Mouse (Mus musculus): ENCODE results near the gene Gm11444. TPM values are rescaled to one million over a fixed set of nuclear protein-coding genes. Genes with fewer than 3 reads are reported as not detected.

Gm11444 gene
- total RNA-seq, 2 experiments from 2014 or later: not detected

DNA sequence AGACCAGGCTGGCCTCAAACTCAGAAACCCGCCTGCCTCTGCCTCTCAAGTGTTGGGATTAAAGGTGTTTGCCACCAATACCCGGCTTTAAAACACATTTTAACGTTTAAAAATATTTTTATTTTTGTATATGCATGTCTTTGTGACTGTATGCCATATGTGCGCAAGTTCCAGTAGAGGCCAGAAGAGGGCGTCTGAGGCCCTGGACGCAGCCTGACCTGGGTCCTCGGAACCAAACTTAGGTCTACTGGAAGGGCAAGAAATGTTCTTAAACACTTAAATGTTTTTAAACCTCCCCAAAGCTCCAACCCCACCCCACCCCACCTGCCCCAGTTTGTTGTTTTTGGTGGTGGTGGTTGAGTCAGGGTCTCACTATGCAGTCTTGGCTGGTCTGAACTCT is 14.2 kb upstream of the Gm11444 start:
- no peak for DNase-seq (ENCODE audit: low spot score in 2 of 2)

DNA sequence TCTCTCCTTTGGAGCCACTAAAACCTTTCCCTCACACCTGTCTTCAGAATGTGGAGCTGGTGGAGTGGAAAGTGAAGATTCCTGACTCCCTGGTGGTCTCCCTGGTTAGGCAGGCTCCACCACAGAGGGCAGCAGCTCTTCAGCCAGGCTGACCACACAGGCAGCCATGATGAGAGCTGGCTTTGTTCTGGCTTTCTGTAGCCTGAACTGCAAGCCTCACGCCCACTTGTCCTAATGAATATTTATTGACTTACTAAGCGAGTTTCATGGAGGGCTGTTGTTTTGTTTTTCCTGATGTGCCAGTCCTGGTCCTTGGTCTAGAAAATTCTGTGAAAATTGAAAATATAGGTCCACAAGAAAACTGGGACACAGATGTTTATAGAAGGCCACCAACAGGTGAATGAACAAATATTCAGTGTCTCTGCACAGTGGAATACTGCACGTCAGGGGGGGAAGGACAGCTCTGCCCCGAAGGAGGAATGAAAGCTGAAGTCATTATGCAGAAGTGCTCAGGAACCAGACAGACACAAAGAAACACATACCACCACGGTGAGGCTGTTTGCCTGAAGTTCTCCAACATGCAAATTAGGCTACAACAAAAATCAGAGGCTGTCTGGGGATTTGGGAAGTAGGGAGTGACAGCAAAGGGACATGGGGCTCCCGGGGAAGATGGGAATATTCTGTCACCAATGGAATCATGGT is 8.0 kb upstream of the Gm11444 start:
- DNase-seq (ENCODE audit: low spot score in 2 of 2): no peak

DNA sequence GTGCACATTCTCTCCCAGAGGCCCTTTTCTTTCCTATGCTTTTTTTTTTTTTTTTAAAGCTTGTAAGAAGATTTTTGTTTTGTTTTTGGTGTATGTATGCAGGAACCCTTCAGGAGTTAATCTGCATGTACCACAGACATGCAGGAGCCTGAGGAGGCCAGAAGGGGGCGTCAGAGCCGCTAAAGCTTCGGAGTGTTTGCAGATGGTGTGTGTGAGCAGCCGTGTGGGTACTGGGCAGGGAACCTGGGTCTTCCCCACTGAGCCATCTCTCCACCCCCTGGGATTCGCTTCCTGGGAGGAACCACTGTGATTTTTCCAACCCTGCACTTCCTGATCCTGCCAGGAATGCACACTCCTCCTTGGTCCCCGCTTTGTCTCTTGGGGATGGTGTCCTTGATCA is 625 bp upstream of the Gm11444 start:
- no peak for DNase-seq (ENCODE audit: low spot score in 2 of 2)

DNA sequence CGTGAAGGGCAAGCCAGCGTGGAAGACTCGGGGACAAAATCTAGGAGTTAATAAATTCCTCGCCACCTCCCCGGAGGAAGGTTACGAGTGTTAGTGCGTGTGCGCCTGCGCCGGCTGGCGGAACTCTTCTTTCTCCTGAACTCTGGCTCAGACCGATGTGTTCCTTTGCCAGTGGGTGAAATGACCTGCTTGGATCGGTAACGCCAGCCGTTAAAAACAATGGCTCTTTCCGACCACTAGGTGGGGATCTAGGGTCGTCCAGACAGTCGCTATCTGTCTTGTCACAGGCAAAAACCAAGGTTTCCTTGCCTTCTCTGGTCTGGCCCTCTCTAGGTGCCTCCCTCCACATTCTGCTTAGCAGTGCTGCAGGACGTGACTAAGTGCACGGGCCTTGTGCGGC is 1.1 kb downstream of the Gm11444 start:
- DNase-seq (ENCODE audit: low spot score in 2 of 2): peak; percentile 69 to 80

DNA sequence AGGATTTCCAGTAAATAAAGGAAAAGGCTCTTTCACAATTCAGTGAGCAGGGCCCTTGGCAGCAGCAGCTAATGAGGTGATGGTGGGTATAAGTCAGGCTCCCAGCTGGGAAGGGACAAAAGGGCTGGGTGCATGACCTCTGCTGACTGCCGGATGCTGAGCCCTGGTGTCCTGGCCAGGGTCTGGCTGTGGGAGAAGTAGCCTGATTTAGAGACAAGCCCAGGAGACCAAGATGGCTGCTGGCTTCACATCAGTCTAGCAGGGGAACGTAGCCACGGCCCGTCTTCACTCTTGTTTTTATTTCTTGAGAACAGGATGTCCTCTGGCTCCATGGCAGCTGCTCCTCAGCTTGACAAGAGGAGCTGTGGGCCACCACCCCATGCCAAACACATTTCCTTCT is 3.6 kb downstream of the Gm11444 start:
- no peak for DNase-seq (ENCODE audit: low spot score in 2 of 2)

DNA sequence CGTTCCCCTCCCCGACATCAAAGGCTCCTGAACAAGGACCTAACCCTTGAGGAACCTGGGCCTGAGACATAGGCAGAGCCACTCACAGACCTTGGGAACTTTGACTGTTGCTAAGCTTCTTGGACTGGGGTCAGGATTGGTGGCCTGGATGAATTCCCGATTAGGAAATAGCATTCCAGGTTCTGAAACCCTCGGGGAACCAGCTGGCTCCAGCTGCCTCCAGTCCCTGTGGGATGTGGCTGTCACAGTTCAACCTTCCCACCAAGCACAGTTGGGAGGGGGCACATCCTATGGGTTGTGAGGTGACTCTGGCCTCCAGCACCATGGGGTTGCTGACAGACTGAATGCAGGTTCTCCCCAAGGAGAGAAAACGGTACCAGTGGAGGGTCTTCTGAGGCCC is 4.2 kb downstream of the Gm11444 start:
- DNase-seq (ENCODE audit: low spot score in 2 of 2): no peak

DNA sequence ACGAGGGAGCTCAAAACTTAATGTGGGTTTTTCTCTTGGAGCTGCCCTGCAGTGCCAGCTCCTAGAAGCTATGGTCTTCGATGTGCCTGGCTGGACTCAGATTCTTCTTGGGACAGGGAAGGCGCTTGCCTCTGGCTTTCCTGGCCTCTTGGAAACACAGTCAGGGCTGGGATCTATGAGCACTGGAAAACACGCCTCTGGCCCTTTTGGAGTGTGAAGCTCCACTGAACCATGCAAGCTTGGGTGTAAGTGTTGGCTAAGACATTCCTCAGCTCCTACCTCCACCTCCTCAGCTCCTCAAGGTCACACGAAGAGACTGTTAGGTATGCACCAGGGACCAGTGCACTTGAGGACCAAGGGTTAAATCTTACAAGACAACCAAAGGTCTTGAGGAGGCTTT is 5.2 kb downstream of the Gm11444 start:
- no peak for DNase-seq (ENCODE audit: low spot score in 2 of 2)

DNA sequence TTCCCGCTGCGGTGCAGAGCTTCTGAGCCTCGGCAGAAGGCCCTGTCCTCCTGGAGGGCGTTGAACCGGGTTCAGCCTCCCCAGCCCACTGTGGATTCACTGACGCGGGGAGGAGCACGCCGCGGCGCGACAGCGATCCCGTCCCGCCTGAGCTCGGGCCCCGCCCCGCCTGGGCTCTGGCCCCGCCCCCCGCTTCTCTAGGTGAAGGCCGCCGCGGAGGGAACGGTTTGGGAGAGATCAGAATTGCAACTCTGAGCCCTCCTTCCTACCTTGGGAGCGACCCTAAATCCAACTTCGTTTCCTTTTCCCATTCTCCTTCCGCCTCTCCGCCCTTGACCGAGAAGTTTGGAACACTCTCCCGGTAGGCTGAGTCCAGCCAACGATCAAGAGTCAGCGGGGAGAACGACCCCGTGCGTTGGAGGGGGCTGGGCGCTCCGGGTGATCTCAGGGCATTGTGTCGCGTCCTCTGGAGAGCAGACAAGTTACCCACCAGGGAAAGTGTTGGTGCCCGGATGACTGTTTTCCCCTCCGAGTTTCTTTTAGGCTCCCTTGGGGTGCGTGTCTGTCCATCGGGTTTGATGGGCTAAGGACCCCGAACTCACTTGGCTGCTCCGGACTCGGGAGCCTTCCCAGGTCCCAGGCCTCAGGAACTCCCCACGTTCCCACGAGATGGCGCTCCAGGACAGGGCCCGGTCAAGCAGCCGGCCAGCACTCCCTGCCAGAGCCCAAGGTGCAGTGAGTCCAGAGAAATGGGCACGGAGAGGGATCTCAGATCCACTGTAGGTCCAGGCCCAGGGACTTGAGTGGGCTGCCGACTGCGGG is 5.8 kb downstream of the Gm11444 start:
- peak; percentile 70 to 78 for DNase-seq (ENCODE audit: low spot score in 2 of 2)

DNA sequence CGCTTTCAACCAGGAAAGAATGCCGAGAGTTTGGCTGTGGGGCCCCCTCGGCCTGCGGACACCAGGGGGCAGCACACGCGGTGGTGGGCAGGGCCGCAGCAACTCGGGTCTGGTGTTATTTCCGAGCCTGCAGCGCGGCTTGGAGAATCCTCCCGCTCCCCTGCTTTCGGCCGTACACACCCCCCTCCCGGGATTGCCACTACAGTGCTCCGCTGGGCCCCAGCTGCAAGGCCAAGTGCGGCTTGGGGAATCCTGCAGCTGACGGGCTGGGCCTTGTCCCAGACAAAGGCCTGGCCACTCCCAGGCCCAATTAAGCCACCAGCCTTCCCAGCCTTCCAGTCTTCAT is 6.8 kb downstream of the Gm11444 start:
- DNase-seq (ENCODE audit: low spot score in 2 of 2): no peak

DNA sequence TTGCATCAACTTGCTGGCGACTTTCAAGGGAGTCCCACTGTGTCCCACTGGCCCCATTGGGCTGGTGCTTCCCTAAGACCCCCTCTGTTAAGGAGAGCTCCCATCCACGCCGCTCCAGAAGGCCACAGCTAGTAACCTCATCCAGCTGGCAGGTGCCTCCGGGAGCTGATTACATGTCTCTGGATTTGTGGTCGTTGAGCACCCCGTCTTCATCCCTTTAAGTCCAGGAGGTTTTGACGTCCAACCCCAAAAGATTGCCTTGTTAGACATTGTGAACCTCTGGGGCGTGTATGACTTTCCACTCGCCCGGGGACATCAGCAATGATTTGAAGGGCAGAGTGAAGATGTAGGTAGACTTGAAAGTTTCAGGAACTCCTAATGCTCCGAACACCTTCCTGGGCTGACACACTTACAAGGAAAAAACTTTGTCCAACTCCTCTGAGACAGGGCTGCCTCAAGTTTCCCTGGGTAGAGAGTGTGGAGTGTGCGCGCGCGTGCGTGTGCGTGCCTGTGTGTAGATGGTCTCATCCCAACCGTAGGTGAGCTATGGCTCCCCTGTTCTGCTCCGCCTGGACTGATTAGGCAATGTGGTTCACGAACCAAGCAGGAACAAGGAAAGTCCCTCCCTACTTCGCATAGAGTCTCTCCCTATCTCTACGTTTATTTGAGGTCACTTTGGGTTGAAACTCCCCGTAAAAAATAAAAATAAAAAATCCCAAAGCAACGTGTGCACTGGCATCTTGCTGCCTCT is 7.4 kb downstream of the Gm11444 start:
- no peak for DNase-seq (ENCODE audit: low spot score in 2 of 2)

DNA sequence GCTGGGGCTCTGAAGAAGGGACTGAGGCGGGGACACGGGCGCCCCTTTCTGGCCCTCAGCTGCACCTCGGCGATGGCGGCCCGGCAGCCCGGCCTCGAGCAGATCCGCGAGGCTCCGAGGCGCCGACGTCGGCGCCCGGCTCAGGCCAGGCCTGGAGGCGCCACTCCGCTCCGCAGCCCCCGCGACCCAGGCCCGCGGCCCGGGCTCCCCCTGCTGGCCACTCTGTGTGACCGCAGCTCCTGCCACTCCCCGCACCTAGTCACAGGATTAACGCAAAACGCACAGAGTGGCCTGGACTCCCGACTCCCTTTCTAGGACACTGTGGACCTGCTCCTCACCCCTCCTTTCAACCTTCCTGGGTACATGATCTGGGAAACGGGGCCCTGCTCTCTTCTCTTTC is 8.2 kb downstream of the Gm11444 start:
- DNase-seq (ENCODE audit: low spot score in 2 of 2): no peak

DNA sequence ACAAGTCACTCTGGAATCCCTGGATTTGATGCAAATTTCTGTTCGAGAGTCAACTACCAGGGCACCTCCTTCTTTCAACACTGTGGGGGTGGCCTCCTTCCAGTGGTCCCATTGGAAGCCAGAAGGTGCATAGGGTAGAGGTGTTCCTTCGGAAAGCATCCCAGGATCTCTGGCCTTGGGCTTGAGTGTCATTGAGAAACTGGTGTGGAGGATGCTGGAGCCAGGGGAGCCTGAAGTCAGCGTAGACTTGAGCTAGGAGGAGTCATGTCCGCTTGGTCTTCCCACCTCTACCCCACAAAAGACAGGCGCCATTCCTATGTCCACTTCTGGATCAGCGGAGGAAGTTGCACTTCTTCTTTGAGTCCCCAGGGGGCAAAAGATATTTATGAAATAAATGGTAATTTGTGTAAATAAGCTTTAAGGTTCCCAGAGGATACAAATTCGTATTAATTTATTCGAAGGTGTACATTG is 8.9 kb downstream of the Gm11444 start:
- DNase-seq (ENCODE audit: low spot score in 2 of 2): no peak

DNA sequence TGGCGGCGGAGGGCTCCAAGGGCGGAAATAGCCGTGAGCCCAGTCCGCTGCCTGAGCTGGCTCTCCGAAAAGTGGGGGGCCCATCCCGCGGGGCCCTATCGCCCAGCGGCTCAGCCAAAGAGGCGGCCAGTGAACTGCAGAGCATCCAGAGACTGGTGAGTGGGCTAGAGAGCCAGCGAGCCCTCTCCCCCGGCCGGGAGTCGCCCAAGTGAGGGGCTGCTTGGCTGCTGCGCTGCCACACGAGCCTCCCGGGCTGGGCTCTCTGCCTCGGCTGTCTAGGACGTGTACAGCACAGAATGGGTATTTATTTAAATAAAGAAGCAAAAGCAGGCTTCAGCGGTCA is 9.4 kb downstream of the Gm11444 start:
- DNase-seq (ENCODE audit: low spot score in 2 of 2): no peak

DNA sequence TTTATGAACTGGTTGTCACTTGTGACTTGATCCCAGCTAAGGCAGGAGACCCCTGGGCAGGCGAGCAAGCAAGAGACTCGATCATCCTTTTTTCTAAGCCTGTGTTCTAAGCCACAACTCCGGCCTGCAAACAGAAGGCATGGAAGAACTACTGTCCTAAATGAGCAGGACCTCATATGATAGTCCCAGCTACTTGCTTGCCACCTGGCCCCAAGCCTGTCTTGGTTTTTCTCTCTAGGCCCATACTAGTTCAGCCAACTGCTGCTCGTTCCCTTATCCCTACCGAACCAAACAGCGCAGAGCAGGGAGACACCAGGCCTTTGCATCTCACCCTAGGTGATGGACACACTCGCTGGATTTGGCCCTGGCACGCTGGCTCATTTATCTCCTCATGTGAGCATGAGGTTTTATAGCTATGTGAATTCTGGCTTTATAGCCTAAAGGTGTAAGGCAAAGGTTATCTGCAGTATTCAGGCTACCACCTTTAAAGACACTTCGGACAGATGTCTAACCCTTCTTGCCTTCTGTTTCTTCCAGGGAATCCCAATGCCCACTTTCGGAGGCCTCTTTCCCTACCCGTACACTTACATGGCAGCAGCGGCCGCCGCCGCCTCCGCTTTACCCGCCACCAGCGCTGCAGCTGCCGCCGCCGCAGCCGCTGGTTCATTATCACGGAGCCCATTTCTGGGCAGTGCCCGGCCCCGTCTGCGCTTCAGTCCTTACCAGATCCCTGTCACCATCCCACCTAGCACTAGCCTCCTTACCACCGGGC is 9.9 kb downstream of the Gm11444 start:
- no peak for DNase-seq (ENCODE audit: low spot score in 2 of 2)

DNA sequence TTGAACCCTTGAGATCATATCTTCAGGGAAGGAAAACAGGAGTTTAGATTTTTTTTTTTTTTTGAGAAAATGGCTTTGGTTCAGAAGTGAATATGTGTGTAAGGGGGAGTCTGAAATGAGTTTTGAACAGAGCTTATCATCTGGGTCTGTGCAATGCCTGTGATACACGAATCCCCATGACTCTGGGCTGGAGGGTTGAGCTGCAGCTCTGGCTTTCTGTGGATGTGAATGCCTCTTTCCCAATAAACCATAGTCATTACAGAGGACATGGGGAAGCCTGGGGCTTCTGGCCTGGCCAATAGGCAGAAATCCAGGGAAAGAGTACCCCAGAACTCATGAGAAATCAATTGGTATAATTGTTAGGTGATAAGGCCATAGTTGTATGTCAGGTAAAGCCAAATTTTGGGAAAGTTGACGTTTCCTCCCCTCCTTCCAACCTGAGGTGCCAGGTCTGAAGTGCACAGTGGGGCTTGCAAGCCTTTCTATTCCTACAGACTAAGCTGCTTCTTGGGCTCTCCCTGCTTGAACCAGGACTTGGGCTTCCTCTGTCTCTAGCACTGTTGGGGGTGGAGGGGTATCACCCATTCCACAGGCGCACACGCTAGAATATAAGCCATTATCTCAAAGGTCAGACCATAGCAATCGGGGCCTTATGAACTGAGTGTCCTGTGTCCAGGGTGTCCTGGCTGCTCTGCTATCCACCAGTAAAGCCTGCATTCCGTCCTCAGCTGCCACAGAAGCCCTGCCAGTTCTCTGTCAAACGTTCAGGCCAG is 10.7 kb downstream of the Gm11444 start:
- no peak for DNase-seq (ENCODE audit: low spot score in 2 of 2)

DNA sequence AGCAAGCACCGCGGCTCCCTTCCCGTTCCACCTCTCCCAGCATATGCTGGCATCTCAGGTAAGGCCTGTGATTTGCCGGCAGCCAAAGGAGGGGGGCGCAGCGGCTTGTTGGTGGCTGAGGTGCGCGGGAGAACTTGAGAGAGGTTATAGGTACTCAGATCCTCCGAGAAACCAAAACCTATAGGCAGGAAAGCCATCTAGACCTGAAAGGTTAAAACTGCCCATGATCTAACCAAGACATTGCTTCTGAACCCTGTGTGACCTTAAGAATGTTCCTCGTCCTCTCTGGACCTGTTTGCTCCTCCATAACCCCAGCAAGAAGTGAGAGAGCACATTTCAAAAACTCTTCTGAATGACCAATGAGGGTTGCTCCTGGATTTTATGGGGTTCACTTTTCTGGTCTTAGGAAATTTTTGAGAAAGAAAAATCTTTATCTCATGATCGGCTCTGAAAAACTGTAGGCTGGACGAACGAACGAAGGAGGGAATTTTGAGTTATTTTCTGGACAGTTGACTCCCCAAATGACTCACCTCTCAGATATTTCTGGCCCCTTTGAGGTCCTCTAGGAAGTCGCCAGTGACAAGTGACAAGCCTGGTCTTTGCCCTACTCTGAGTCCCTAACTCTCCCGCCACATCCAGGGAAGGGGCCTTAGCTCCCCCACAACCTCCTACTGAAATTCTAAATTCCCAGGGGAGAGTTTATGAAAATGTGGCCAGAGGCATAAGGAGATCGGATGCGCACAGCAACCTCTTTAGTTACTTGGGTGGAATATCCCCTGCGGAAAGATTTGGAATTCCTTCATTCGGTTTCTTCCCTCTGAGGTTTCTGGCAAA is 11.5 kb downstream of the Gm11444 start:
- DNase-seq (ENCODE audit: low spot score in 2 of 2): no peak

DNA sequence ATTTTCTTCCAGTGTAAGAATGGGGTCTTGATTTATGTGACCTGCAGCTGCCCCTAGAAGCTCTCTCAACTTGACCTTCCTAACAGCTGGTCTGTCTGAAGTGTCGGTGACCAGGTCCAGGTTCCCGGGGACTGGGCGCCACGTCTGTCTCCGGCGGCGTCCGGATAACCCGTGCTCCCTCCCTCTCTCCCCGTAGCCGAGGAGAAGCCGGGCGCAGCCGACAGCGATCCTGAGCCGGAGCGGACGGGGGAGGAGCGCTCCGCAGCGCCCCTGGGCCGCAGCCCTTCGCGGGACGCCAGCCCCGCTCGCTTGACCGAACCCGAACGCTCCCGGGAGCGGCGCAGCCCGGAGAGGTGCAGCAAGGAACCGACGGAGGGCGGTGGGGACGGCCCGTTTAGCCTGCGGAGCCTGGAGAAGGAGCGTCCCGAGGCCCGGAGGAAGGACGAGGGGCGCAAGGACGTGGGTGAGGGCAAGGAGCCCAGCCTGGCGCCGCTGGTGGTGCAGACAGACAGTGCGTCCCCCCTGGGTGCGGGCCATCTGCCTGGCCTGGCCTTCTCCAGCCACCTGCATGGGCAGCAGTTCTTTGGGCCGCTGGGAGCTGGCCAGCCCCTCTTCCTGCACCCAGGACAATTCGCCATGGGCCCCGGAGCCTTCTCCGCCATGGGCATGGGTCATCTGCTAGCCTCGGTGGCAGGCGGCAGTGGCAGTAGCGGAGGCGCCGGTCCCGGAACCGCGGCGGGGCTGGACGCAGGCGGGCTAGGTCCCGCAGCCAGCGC is 12.3 kb downstream of the Gm11444 start:
- DNase-seq (ENCODE audit: low spot score in 2 of 2): no peak

DNA sequence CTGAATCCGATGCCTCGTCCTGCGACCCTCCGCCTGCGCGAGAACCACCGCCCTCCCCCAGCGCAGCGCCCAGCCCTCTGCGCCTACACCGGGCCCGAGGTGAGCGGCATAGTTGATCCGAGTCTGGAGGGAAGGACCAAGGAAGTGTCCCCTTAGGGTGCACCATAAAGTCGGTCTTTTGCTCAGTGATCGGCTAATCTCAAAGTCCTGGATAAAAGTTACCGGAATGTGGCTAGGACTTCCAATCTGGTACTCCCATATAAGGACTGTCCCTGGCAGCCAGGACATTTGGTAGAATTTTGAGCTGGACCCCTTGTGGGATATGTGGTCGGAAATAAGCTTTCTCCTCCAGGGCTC is 12.9 kb downstream of the Gm11444 start:
- no peak for DNase-seq (ENCODE audit: low spot score in 2 of 2)
